In the genomic region with DNA sequence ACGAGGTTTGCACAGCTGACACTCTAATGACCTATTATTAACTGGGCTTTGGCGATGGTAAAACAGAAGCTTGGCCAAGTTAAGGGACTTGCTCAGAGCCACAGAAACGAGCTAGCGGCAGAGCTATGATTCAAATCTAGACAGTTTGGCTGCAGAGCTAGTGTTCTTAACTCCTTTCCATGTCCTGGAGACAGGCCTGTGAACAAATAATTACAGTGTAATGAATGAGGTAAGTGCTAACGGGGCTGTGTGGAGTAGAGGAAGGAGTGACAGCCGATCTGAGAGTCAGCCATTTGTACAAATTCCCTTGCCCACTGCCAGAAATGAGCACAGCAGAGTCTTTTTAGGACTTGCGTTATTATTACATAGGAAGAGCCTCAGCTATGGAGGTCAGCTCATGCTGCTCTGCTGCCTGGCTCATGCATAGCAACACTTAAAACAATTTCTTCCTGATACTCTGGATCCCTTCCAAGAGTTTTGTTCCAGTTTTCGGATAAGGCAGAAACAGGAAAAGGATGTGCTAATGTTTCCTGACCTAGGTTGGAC, we compare ENCODE assay signal across 9 mouse cellular contexts. TPM values are rescaled to one million over a fixed set of nuclear protein-coding genes. Genes with fewer than 3 reads are reported as not detected.
DNase-seq lines count a peak whose midpoint lies in the region; ATAC-seq and TF ChIP-seq lines count a peak whose summit lies in the region.
"Had no signal": no experiment of that assay in that cellular context is flagged by ENCODE, and none has a peak within 500 bp of the region (broad histone marks: within the 10 kb centered on the region; RNA-seq: fewer than 3 reads in every experiment).

No protein-coding gene starts in this region.

- ATAC-seq in forebrain, embryonic 14.5 days: no peak
- no peak for ATAC-seq in forebrain, embryonic 11.5 days (replicated peaks; ENCODE audit: low FRiP score)
- ATAC-seq in forebrain, postnatal 0 days: peak; percentile 61
- peak; percentile 89 for ATAC-seq in lung, embryonic 15.5 days (ENCODE audit: borderline replicate concordance, extremely low read depth, low FRiP score, low TSS enrichment)
- no peak for ATAC-seq in megakaryocyte-erythroid progenitor cell, adult 5-6 weeks (replicated peaks; ENCODE audit: low FRiP score, low TSS enrichment, poor library complexity, severe bottlenecking)

- no peak overlapping the region for H3K4me2 ChIP-seq in forebrain, embryonic 14.5 days (ENCODE audit: low read length)
- no peak overlapping the region for H3K4me2 ChIP-seq in forebrain, embryonic 11.5 days (ENCODE audit: low read depth, low read length, severe bottlenecking)
- no peak overlapping the region for H3K4me2 ChIP-seq in forebrain, postnatal 0 days (ENCODE audit: low read depth)
- H3K4me2 ChIP-seq in lung, embryonic 15.5 days: no peak overlapping the region; the same call in 1 of the 2 replicates
- H3K4me2 ChIP-seq: liver, embryonic 13.5 days had no signal

- H3K9me3 ChIP-seq in forebrain, embryonic 14.5 days (replicated peaks; ENCODE audit: control insufficient read depth, low read length): no peaks in the 10 kb centered on the region
- H3K9me3 ChIP-seq in forebrain, embryonic 11.5 days (ENCODE audit: control insufficient read depth, low read length): no peaks in the 10 kb centered on the region
- no peaks in the 10 kb centered on the region for H3K9me3 ChIP-seq in forebrain, postnatal 0 days (ENCODE audit: low read length)
- no peaks in the 10 kb centered on the region for H3K9me3 ChIP-seq in lung, embryonic 15.5 days
- H3K9me3 ChIP-seq: liver, embryonic 13.5 days had no signal

- H3K4me3 ChIP-seq in forebrain, embryonic 14.5 days (ENCODE audit: low read depth, low read length): no peak overlapping the region
- no peak overlapping the region for H3K4me3 ChIP-seq in forebrain, embryonic 11.5 days (ENCODE audit: low read depth, low read length)
- H3K4me3 ChIP-seq in forebrain, postnatal 0 days (ENCODE audit: low read depth, low read length): no peak overlapping the region
- no peak overlapping the region for H3K4me3 ChIP-seq in lung, embryonic 15.5 days
- H3K4me3 ChIP-seq: liver, embryonic 13.5 days had no signal

- no peak overlapping the region for H3K27ac ChIP-seq in forebrain, embryonic 14.5 days (ENCODE audit: low read depth, low read length)
- H3K27ac ChIP-seq in forebrain, embryonic 11.5 days (ENCODE audit: low read depth, low read length): no peak overlapping the region
- H3K27ac ChIP-seq in forebrain, postnatal 0 days (ENCODE audit: low read depth, low read length): no peak overlapping the region
- peak overlapping the region; percentile 76 for H3K27ac ChIP-seq in lung, embryonic 15.5 days
- H3K27ac ChIP-seq: liver, embryonic 13.5 days had no signal

- peak; percentile 66 for DNase-seq in forebrain, embryonic 14.5 days (ENCODE audit: low spot score)
- no peak for DNase-seq in forebrain, embryonic 11.5 days (ENCODE audit: low spot score)
- DNase-seq in forebrain, postnatal 0 days: peak; percentile 20
- peak; percentile 49 to 71 for DNase-seq in heart, postnatal 36 days
- DNase-seq in left cerebral cortex, postnatal 14 days (ENCODE audit: low spot score in 2 of 2): no peak
- DNase-seq in embryo, embryonic 11 days: no peak
- DNase-seq: liver, embryonic 13.5 days had no signal

- TF ChIP-seq CTCF in forebrain, postnatal 0 days (IDR thresholded peaks at IDR 0.05; ENCODE audit: low read depth): no peak

- no peaks in the 10 kb centered on the region for H3K36me3 ChIP-seq in forebrain, embryonic 14.5 days (ENCODE audit: control insufficient read depth, insufficient read depth, low read length)
- H3K36me3 ChIP-seq in forebrain, embryonic 11.5 days (ENCODE audit: control insufficient read depth, insufficient read depth, low read length): no peaks in the 10 kb centered on the region
- H3K36me3 ChIP-seq in forebrain, postnatal 0 days (ENCODE audit: insufficient read depth): no peaks in the 10 kb centered on the region
- H3K36me3 ChIP-seq in lung, embryonic 15.5 days: no peaks in the 10 kb centered on the region
- H3K36me3 ChIP-seq: liver, embryonic 13.5 days had no signal

- H3K4me1 ChIP-seq in forebrain, embryonic 14.5 days (ENCODE audit: control insufficient read depth, insufficient read depth, low read length): peaks cover 3% of the 10 kb centered on the region; the same call in 1 of the 2 replicates
- H3K4me1 ChIP-seq in forebrain, embryonic 11.5 days (replicated peaks; ENCODE audit: control insufficient read depth, insufficient read depth, low read length): no peaks in the 10 kb centered on the region
- H3K4me1 ChIP-seq in forebrain, postnatal 0 days (ENCODE audit: insufficient read depth): no peaks in the 10 kb centered on the region
- H3K4me1 ChIP-seq in lung, embryonic 15.5 days: peaks cover 25% of the 10 kb centered on the region
- H3K4me1 ChIP-seq: liver, embryonic 13.5 days had no signal

- intact Hi-C loops in heart, postnatal 36 days (cut with DNase I): loop anchor here (1.0 to 10.0 kb wide), 4 partner anchors 45 to 149 kb away; no protein-coding TSS in a partner anchor
- intact Hi-C loops in left cerebral cortex, postnatal 14 days (cut with DNase I): no loop called here

- no peak overlapping the region for H3K9ac ChIP-seq in forebrain, embryonic 14.5 days (ENCODE audit: low read length)
- no peak overlapping the region for H3K9ac ChIP-seq in forebrain, embryonic 11.5 days (ENCODE audit: low read length)
- no peak overlapping the region for H3K9ac ChIP-seq in forebrain, postnatal 0 days
- H3K9ac ChIP-seq in lung, embryonic 15.5 days: no peak overlapping the region
- H3K9ac ChIP-seq: liver, embryonic 13.5 days had no signal

- no peaks in the 10 kb centered on the region for H3K27me3 ChIP-seq in forebrain, embryonic 14.5 days (replicated peaks; ENCODE audit: control insufficient read depth, insufficient read depth, low read length)
- no peaks in the 10 kb centered on the region for H3K27me3 ChIP-seq in forebrain, embryonic 11.5 days (ENCODE audit: control insufficient read depth, insufficient read depth, low read length)
- H3K27me3 ChIP-seq in forebrain, postnatal 0 days (ENCODE audit: insufficient read depth, low read length): no peaks in the 10 kb centered on the region
- no peaks in the 10 kb centered on the region for H3K27me3 ChIP-seq in lung, embryonic 15.5 days
- H3K27me3 ChIP-seq: liver, embryonic 13.5 days had no signal

- 35% methylated on average over 8 of the region's 8 CpGs for WGBS in forebrain, embryonic 14.5 days
- 76% methylated on average over 8 of the region's 8 CpGs for WGBS in forebrain, embryonic 11.5 days
- 24% methylated on average over 8 of the region's 8 CpGs for WGBS in forebrain, postnatal 0 days
- 23% methylated on average over 8 of the region's 8 CpGs for WGBS in lung, embryonic 15.5 days

RNA-seq across cellular contexts. Expression of a gene that starts 0.9 kb away (rescaled TPM):
- polyA plus RNA-seq in forebrain, embryonic 14.5 days (2014; fragmentation: Nextera tagmentation; extraction: Ambion mirVana): 0.20 and 0.32 TPM in 2 replicates
- polyA plus RNA-seq in forebrain, embryonic 11.5 days (2014; fragmentation: Nextera tagmentation; extraction: Ambion mirVana): 0.05 and 0.08 TPM in 2 replicates
- 0.05 TPM in 1 of 2 replicates, not detected in the other for total RNA-seq in forebrain, postnatal 0 days (2014; rRNA removed)
- 0.03 and 0.08 TPM in 2 replicates for polyA plus RNA-seq in forebrain, postnatal 0 days (2015; fragmentation: Nextera tagmentation; extraction: Ambion mirVana)
- total RNA-seq in heart, postnatal 36 days (2021): 10 to 100 TPM in 1 of 2 experiments, 1 to 10 TPM in 1; 9.5 to 13.2 TPM
- polyA plus RNA-seq in lung, embryonic 15.5 days (2015; fragmentation: Nextera tagmentation; extraction: Ambion mirVana): 0.15 and 0.75 TPM in 2 replicates
- 0.22 and 1.5 TPM in 2 replicates for total RNA-seq in megakaryocyte-erythroid progenitor cell, adult 5-6 weeks (2014; fragmentation: Nextera tagmentation)
- total RNA-seq in megakaryocyte-erythroid progenitor cell, adult 5-6 weeks (2017): 0.19 and 2.7 TPM in 2 replicates
- total RNA-seq in left cerebral cortex, postnatal 14 days (2021): under 1 TPM; 0.20 to 0.34 TPM

Comparison
In these comparisons a context has a peak if more than half of its experiments do, and no peak if none do; other contexts are left out.
1. ATAC-seq: peak in forebrain, postnatal 0 days (single experiment) and lung, embryonic 15.5 days (single experiment); none in forebrain, embryonic 14.5 days (single experiment), forebrain, embryonic 11.5 days (single experiment) and megakaryocyte-erythroid progenitor cell, adult 5-6 weeks (single experiment).
2. DNase-seq: peak in forebrain, embryonic 14.5 days (single experiment), forebrain, postnatal 0 days (single experiment) and heart, postnatal 36 days (2 of 2); none in forebrain, embryonic 11.5 days (single experiment), left cerebral cortex, postnatal 14 days (0 of 2) and embryo, embryonic 11 days (single experiment).